Mouse (Mus musculus) neural tube, embryonic 12.5 days (tissue): ENCODE data around the gene Lta. TPM values are rescaled to one million over a fixed set of nuclear protein-coding genes. Genes with fewer than 3 reads are reported as not detected.
A peak's percentile ranks its signal among the peaks of the same experiment; 100 is the strongest.

Experiments used
- ATAC-seq: fragments of 200-750 bp; cut with Nextera tagmentation; 2 replicates; pipeline ENCODE4 v1.8.0; 2017; ENCODE audit warnings: low read depth, mild to moderate bottlenecking, moderate TSS enrichment, moderate library complexity; ENCODE audit not compliant: low FRiP score
- H3K27ac ChIP-seq: fragments of 300-500 bp; sonication (generic); 2 replicates; pipeline ENCODE4 v1.5.1; 2016
- H3K27me3 ChIP-seq: fragments of 300-500 bp; sonication (generic); replicated peaks from 2 replicates; pipeline ENCODE4 v1.6.1; 2016; ENCODE audit warnings: mild to moderate bottlenecking
- H3K36me3 ChIP-seq: fragments of 300-500 bp; sonication (generic); 2 replicates; pipeline ENCODE4 v1.6.1; 2016; ENCODE audit warnings: mild to moderate bottlenecking
- H3K4me1 ChIP-seq: fragments of 300-500 bp; sonication (generic); 2 replicates; pipeline ENCODE4 v1.6.1; 2016
- H3K4me2 ChIP-seq: fragments of 300-500 bp; sonication (generic); replicated peaks from 2 replicates; pipeline ENCODE4 v1.6.1; 2016; ENCODE audit warnings: mild to moderate bottlenecking
- H3K4me3 ChIP-seq: fragments of 300-500 bp; sonication (generic); 2 replicates; pipeline ENCODE4 v1.5.1; 2016
- H3K9ac ChIP-seq: fragments of 300-500 bp; sonication (generic); 2 replicates; pipeline ENCODE4 v1.6.1; 2016; ENCODE audit warnings: mild to moderate bottlenecking
- H3K9me3 ChIP-seq: fragments of 300-500 bp; sonication (generic); 2 replicates; pipeline ENCODE4 v1.6.1; 2016; ENCODE audit warnings: mild to moderate bottlenecking
- WGBS: fragments of 180-500 bp; shearing (Covaris S2); methylation state at CpG from one replicate; pipeline ENCODE4 v1.1.7; 2016; 5-methylcytosine and 5-hydroxymethylcytosine counted together
- polyA plus RNA-seq: library from polyadenylated mRNA; unstranded; fragments of >200 nt; fragmentation: Nextera tagmentation; extraction: Ambion mirVana; gene quantifications from 2 replicates; pipeline ENCODE4 v1.2.1, GENCODE M21; 2016

Gene Lta
- polyA plus RNA-seq, 1 experiment from 2014 or later: not detected

DNA sequence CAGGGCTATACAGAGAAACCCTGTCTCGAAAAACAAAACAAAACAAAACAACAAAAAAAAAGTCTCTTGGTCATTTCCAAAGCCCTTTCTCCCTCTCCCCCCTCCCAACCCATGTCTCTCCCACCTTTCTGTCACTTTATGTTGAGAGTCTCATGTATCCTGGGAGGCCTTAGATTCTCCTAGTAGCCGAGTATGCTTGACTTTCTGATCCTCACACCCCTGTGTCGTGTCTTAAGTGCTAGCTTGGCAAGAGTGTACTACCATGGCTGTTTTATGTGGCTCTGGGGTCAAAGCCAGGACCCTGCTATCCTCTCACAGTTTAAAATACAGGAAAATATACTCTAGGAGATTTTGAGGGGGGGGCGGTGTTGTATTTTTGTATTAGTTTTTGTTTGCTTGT is 17.8 kb downstream of the Lta start:
- H3K9ac ChIP-seq: no peak overlapping the region
- peaks cover 5% of the 10 kb centered on the region; the same call in 1 of the 2 replicates for H3K4me1 ChIP-seq
- no peaks in the 10 kb centered on the region for H3K36me3 ChIP-seq
- H3K27ac ChIP-seq: no peak overlapping the region
- H3K4me3 ChIP-seq: no peak overlapping the region
- H3K4me2 ChIP-seq: no peak overlapping the region
- H3K9me3 ChIP-seq: no peaks in the 10 kb centered on the region
- no peak for ATAC-seq
- no peaks in the 10 kb centered on the region for H3K27me3 ChIP-seq
- WGBS: 76% methylated on average over 4 of the region's 4 CpGs

DNA sequence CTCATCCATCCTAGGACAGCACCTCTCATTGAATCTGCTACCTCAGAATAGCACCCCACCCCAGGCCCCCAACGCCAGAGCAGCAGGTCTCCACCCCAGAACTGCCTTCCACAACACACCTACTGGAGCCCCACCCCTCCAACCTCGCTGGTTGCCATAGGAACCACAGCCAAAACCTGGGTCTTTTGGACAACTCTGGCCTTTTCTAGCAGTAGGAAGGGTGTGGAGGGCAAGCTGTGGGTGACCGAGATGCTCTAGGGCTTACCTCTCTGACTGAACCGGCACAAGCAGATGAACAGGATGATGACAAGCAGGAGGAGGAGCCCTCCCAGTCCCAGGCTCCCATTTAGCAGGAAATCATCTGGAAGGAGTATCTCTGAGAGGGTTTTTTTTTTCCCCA is 18.5 kb downstream of the Lta start:
- Histone ChIP-seq H3K9ac (no peak overlapping the region), H3K27me3 (no peaks in the 10 kb centered on the region), H3K4me3 (no peak overlapping the region), H3K4me1 (peaks cover 5% of the 10 kb centered on the region; the same call in 1 of the 2 replicates), H3K36me3 (no peaks in the 10 kb centered on the region), H3K27ac (no peak overlapping the region), H3K4me2 (peak overlapping the region; percentile 61), H3K9me3 (no peaks in the 10 kb centered on the region)
- under 1% methylated on average over 4 of the region's 4 CpGs for WGBS
- ATAC-seq: no peak

DNA sequence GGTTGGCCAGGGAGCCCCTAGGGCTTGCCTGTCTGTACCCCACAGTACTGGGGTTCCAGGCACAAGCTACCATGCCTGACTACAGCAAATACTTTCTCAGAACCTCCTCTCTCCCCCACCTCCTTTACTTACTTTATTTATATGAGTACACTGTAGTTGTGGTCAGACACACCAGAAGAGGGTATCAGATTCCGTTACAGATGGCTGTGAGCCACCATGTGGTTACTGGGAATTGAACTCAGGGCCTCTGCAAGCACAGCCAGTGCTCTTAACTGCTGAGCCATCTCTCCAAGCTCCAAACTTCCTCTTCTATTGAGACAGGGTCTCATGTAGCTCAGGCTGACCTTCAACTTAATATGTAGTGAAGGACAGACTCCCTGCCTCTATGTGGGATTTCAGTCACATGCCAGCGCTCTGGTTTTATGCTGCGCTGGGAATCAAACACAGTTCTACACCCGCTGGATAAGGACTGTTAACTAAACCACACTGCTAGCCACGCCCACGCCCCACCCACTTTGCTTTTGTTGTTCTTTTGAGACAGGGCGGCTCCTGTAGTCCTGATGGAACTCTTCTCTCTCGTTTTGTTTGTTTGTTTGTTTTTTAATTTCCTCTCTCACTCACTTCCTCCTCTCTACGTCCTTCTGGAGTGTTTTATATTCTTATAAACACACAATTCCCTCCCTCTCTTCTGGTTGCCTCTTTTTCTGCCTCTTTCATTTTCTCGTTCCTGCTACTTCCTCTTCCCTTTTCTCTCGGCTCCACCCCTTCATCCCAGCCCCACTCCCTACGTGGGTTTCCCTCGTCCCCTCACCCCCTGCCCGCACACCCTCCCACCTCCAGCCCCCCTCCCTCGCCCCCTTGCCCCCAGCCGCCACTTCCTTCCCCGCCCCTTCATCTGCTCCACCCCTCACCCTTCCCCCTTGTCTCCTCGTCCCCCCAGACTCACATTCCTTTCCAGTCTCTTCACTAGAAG is 19.2 kb downstream of the Lta start:
- H3K27ac ChIP-seq: no peak overlapping the region
- H3K4me1 ChIP-seq: peaks cover 5% of the 10 kb centered on the region; the same call in 1 of the 2 replicates
- no peaks in the 10 kb centered on the region for H3K27me3 ChIP-seq
- H3K36me3 ChIP-seq: no peaks in the 10 kb centered on the region
- peak overlapping the region; percentile 31 for H3K4me3 ChIP-seq
- no peak for ATAC-seq
- H3K9me3 ChIP-seq: no peaks in the 10 kb centered on the region
- H3K9ac ChIP-seq: 0 out of 2 replicates have a peak overlapping the region, but pooled peaks have one; percentile 33
- 4% methylated on average over 18 of the region's 18 CpGs for WGBS
- peak overlapping the region; percentile 61 for H3K4me2 ChIP-seq

DNA sequence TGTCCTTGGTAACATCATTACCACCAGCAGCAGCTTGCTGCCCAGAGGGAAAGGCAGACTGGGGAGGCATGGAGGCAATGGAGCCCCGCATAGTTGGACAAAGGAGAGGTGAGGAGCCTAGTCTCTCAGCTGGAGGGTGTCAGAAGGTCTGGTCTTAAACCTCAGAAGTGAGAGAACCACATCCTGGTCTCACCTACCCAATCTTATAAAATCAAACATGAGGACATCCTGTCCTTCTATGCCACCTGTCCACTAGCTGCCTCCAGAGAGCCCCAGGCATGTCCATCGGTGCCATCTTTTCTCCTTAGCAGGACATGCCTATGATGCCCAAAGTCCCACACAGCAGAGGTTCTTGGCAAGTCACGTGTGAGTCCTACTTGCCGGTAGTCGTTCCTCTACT is 25.1 kb downstream of the Lta start:
- no peak overlapping the region for H3K4me2 ChIP-seq
- ATAC-seq: no peak
- H3K4me3 ChIP-seq: no peak overlapping the region
- no peak overlapping the region for H3K9ac ChIP-seq
- no peaks in the 10 kb centered on the region for H3K4me1 ChIP-seq
- H3K36me3 ChIP-seq: no peaks in the 10 kb centered on the region
- no peaks in the 10 kb centered on the region for H3K9me3 ChIP-seq
- H3K27me3 ChIP-seq: no peaks in the 10 kb centered on the region
- 86% methylated on average over 5 of the region's 5 CpGs for WGBS
- no peak overlapping the region for H3K27ac ChIP-seq

DNA sequence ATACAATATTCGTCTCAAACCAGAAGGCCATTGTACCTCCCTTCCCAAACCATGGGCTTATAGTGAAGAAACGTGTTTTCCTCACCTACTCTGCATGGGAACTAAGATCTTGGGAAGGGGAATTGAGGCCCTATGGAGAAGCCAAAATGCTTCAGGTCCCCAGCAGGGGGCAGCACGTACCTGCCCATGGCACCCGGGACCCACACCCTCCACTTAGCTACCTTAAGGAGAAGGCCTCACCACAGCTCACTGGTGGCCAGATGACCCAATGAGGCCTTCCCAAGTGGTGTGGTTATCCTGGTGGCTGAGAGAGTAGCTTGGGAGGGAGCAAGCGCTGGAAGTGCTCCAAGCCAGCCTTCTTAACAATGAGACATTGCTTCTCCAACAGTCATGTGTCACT is 26.6 kb downstream of the Lta start:
- Histone ChIP-seq H3K9ac (no peak overlapping the region), H3K27ac (no peak overlapping the region), H3K27me3 (no peaks in the 10 kb centered on the region), H3K9me3 (no peaks in the 10 kb centered on the region), H3K4me3 (no peak overlapping the region), H3K4me1 (no peaks in the 10 kb centered on the region), H3K36me3 (no peaks in the 10 kb centered on the region), H3K4me2 (no peak overlapping the region)
- peak; percentile 63; the same call in 1 of the 2 replicates for ATAC-seq
- WGBS: 16% methylated on average over 5 of the region's 5 CpGs

DNA sequence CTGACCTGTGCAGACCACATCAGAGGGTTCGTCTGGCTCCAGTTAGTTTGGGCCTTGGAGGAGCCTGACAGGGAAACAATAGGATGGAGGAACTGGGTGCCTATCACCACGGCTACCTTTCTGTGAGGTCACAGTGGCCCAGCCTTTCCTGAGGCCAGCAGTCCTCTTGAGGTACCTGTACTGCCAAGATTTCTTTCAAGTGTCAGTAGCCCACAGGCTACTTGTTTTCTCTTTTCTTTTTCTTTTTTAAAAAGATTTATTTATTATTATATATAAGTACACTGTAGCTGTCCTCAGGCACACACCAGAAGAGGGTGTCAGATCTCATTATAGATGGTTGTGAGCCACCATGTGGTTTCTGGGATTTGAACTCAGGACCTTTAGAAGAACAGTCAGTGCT is 29.2 kb downstream of the Lta start, which contains the start of gene Aif1:
Gene Aif1 (minus strand): TSS at position 101 of the 400 bp plus-strand sequence.
- Histone ChIP-seq H3K4me2 (no peak within 1 kb of the TSS), H3K4me3 (no peak within 1 kb of the TSS), H3K36me3 (no peaks in the 10 kb centered on the region), H3K9ac (no peak within 1 kb of the TSS), H3K27me3 (no peaks in the 10 kb centered on the region), H3K27ac (no peak within 1 kb of the TSS), H3K4me1 (no peaks in the 10 kb centered on the region), H3K9me3 (no peaks in the 10 kb centered on the region)
- WGBS: 63% methylated on average over 2 of the region's 2 CpGs
- ATAC-seq: no peak

DNA sequence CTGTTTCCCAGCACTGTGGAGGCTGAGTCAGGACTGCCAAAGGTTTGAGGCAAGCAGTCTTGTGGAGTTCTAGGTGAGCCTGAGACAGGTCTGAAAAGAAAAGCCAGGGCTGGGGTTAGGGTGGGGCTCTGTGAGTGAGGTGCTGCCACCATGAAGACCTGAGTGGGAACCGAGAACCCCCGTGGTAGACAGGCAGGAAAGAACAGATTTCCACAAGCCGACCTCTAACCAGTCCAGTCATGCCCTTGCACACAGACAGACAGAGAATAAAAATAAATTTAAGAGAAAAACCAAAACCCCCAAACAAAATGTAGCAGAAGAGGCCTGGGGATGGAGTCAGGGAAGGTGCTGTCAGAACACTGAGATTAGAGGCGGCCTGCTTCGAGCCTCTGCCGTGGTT is 29.8 kb downstream of the Lta start:
- no peak for ATAC-seq
- WGBS: 77% methylated on average over 6 of the region's 6 CpGs
- H3K9ac ChIP-seq: no peak overlapping the region

DNA sequence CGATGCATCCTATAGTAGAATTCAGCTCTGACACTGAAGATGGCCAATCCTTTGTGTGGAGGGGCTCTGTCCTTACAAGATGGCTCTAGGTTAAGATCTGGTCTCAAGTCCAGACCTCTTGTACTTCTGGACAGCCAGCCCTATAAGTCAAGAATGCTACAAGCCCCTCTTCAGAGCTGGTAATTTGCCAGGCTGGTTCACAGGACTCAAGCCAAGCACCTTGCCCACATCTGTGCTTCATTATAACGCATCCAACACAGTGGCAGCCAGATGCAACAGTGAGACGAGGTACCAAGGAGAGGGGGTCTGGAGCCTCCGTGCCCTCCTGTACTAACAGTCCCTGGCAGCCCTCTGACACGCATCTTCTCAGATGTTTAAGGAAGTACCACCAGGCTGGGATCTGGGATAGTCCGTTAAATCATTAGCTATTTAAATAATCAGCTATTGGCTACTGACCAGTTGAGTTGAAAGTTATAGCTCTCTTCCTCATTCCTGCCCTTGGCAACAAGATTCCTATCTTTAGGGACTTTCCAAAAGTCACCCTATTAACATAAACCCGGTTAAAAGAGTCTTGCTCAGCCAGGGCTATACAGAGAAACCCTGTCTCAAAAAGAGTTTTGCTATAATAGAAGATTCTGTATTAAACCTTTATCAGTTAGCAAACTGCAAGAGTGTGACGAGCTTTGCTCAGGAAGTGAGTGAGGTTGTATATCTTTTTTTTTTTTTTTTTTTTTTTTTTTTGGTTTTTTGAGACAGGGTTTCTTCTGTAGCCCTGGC is 30.8 kb downstream of the Lta start:
- no peaks in the 10 kb centered on the region for H3K36me3 ChIP-seq
- 77% methylated on average over 8 of the region's 8 CpGs for WGBS
- H3K9me3 ChIP-seq: no peaks in the 10 kb centered on the region
- no peak overlapping the region for H3K4me2 ChIP-seq
- H3K4me1 ChIP-seq: no peaks in the 10 kb centered on the region
- no peak overlapping the region for H3K9ac ChIP-seq
- no peaks in the 10 kb centered on the region for H3K27me3 ChIP-seq
- H3K27ac ChIP-seq: no peak overlapping the region
- no peak for ATAC-seq
- H3K4me3 ChIP-seq: no peak overlapping the region

More for the DNA sequence above, 29.8 kb downstream of the Lta start:
- Histone ChIP-seq H3K4me2 (no peak overlapping the region), H3K4me3 (no peak overlapping the region), H3K27me3 (no peaks in the 10 kb centered on the region), H3K4me1 (no peaks in the 10 kb centered on the region), H3K9me3 (no peaks in the 10 kb centered on the region), H3K36me3 (no peaks in the 10 kb centered on the region), H3K27ac (no peak overlapping the region)

DNA sequence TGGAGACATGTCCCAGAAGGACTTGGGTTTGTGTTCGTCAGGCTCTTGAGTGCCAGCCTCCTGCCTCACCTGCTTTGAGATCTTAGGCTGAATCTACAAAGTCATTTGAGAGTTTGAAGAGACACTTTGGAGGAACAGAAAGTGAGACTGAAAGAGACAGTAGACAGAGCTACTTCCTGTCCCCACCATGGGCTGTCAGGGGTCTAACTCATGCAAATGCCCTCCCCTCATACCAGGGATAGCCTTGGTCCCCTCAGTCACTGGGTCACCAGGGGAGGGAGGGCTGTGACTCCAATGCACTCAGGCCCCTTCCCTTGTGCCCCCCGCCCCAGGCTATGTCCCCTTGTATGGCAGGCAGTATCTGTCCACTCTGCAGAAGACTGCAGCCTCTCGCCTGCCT is 31.8 kb downstream of the Lta start:
- Histone ChIP-seq H3K27ac (no peak overlapping the region), H3K4me2 (no peak overlapping the region), H3K27me3 (no peaks in the 10 kb centered on the region), H3K4me3 (no peak overlapping the region), H3K4me1 (no peaks in the 10 kb centered on the region), H3K9ac (no peak overlapping the region), H3K36me3 (no peaks in the 10 kb centered on the region), H3K9me3 (no peaks in the 10 kb centered on the region)
- no peak for ATAC-seq
- 73% methylated on average over 3 of the region's 3 CpGs for WGBS

DNA sequence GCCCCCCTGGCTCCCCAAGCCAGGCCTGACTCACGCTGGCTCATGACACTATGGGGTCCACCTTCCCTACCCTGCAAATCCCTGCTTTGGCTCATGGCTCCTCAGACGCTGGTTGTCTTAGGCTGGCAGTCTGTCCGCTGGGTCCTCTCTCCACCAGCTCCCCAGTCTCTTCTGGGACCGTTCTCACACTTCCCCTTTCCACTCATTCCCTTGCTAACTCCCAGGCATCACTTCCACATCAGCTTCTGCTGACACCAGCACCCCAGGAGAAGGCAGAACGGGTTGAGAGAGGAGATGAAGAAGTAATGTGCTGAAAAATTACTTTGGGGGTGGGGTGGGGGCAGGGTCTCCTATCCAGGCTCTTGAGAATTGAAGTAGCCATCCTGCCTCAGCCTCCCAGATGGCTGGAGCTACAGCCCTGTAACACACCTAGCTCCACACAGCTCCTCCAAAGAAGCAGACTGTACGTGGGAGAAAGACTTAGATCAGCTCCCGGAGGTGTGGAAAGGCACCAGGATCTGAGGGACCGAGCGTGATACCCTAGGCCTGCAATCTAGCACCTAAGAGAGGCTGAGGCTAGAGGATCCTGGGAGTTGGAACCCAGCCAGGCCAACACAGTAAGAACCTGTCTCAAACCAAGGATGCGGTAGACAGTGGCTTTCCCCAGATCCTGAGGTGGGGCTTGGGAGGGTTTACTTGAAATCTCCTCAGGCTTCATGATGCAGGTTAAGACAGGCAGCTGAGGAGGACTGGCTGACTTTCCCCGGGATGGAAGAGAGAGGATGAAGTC is 32.5 kb downstream of the Lta start:
- Histone ChIP-seq H3K9ac (no peak overlapping the region), H3K4me3 (no peak overlapping the region), H3K36me3 (no peaks in the 10 kb centered on the region), H3K4me1 (no peaks in the 10 kb centered on the region), H3K27me3 (no peaks in the 10 kb centered on the region), H3K4me2 (no peak overlapping the region), H3K9me3 (no peaks in the 10 kb centered on the region), H3K27ac (no peak overlapping the region)
- WGBS: 75% methylated on average over 11 of the region's 11 CpGs
- no peak for ATAC-seq

DNA sequence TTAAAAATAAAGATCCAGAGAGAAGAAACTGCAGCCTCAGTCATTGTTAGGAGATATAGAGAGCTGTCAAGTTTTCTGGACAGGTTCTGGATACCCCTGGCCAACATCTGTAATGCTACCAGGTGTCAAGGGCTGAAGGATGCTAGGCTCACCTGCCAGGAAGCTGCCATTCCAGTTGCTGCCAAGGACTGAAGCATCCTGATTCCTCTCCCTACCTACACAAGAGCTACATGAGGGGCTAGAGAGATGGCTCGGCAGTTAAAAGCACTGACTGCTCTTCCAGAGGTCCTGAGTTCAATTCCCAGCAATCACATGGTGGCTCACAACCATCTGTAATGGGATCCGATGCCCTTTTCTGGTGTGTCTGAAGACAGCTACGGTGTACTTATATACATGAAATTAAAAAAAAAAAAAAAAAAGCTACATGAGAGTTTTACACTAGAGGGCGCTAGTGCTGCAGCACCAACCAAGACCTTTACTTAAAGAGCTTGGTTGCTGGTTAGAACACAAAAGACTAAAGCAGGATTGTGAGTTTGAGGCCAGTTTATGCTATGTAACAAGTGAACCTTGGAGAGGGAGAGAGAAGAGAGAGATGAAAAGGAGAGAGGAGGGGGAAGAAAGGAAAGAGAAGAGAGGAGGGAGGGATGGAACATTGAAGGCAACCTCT is 36.5 kb downstream of the Lta start:
- Histone ChIP-seq H3K27me3 (no peaks in the 10 kb centered on the region), H3K9ac (no peak overlapping the region), H3K4me1 (peaks cover 9% of the 10 kb centered on the region), H3K9me3 (no peaks in the 10 kb centered on the region), H3K4me2 (no peak overlapping the region), H3K27ac (no peak overlapping the region), H3K4me3 (no peak overlapping the region), H3K36me3 (no peaks in the 10 kb centered on the region)
- WGBS: 25% methylated on average over 4 of the region's 4 CpGs
- ATAC-seq: no peak
